Mouse (Mus musculus) MEL (cell line): ENCODE measurements around the gene Nsun5.

ENCODE experiments used
- CTCF ChIP-seq, 3 experiments: IDR thresholded peaks in 2 of 3; conservative IDR thresholded peaks in 1 of 3; 2 replicates each; pipeline ENCODE4 v1.5.1; 2011 to 2012; ENCODE audit warnings: low read length in 3 of 3, low read depth in 2 of 3, mild to moderate bottlenecking in 2 of 3, improper control_type of control experiment in 1 of 3, inconsistent platforms in 1 of 3, mixed read lengths in 1 of 3, moderate library complexity in 1 of 3; ENCODE audit not compliant: control insufficient read depth in 1 of 3, insufficient read depth in 1 of 3, poor library complexity in 1 of 3, severe bottlenecking in 1 of 3
- GATA1 ChIP-seq: IDR thresholded peaks from 2 replicates; pipeline ENCODE4 v1.6.1; 2011; ENCODE audit warnings: low read depth, low read length, improper control_type of control experiment
- HCFC1 ChIP-seq: IDR thresholded peaks from 2 replicates; pipeline ENCODE4 v1.6.1; 2012; ENCODE audit warnings: low read depth, mild to moderate bottlenecking, inconsistent platforms, low read length, improper control_type of control experiment, moderate library complexity
- MYB ChIP-seq: IDR thresholded peaks from 2 replicates; pipeline ENCODE4 v1.6.1; 2011; ENCODE audit warnings: mild to moderate bottlenecking, low read depth, low read length, improper control_type of control experiment
- NELFE ChIP-seq: IDR thresholded peaks from 2 replicates; pipeline ENCODE4 v1.6.1; 2011; ENCODE audit warnings: low read depth, low read length, improper control_type of control experiment
- POLR2A ChIP-seq, 2 experiments: IDR thresholded peaks; 2 replicates each; pipeline ENCODE4 v1.6.1; 2011 to 2012; ENCODE audit warnings: low read length in 2 of 2, mild to moderate bottlenecking in 2 of 2, control low read depth in 1 of 2, improper control_type of control experiment in 1 of 2, low read depth in 1 of 2, moderate library complexity in 1 of 2; ENCODE audit not compliant: control insufficient read depth in 1 of 2, insufficient read depth in 1 of 2, poor library complexity in 1 of 2
- RAD21 ChIP-seq: IDR thresholded peaks from 2 replicates; pipeline ENCODE4 v1.6.1; 2011; ENCODE audit warnings: mild to moderate bottlenecking, low read depth, low read length, improper control_type of control experiment
- TAL1 ChIP-seq: IDR thresholded peaks from 2 replicates; pipeline ENCODE4 v1.6.1; 2012; ENCODE audit warnings: mild to moderate bottlenecking, inconsistent platforms, low read length, moderate library complexity, mixed read lengths
- UBTF ChIP-seq: IDR thresholded peaks from 2 replicates; pipeline ENCODE4 v1.6.1; 2012; ENCODE audit warnings: low read depth, mild to moderate bottlenecking, inconsistent platforms, low read length, improper control_type of control experiment, moderate library complexity, borderline replicate concordance; ENCODE audit not compliant: insufficient read depth

- no peak for TF ChIP-seq POLR2A (IDR thresholded peaks at IDR 0.05; ENCODE audit: control insufficient read depth in 1 of 2, insufficient read depth in 1 of 2, low read depth in 1 of 2, low read length in 2 of 2, poor library complexity in 1 of 2)
- no peak for TF ChIP-seq MYB
- no peak for TF ChIP-seq CTCF (IDR thresholded peaks at IDR 0.05 in 2 of 3, conservative IDR thresholded peaks at IDR 0.05 in 1 of 3; ENCODE audit: control insufficient read depth in 1 of 3, insufficient read depth in 1 of 3, low read depth in 2 of 3, low read length in 3 of 3, poor library complexity in 1 of 3, severe bottlenecking in 1 of 3)
- TF ChIP-seq NELFE = no peak
- no peak for TF ChIP-seq GATA1
- TF ChIP-seq UBTF = no peak
- TF ChIP-seq TAL1 = no peak
- TF ChIP-seq HCFC1 = no peak
- no peak for TF ChIP-seq RAD21
Measured at GRCm38 (mm10) chr5:135347511-135348011, 22.2 kb upstream of the Nsun5 start.
